Mouse (Mus musculus): Measurements from ENCODE around the gene Brca2. TPM values are rescaled to one million over a fixed set of nuclear protein-coding genes. Genes with fewer than 3 reads are reported as not detected.

Brca2 gene
- polyA plus RNA-seq, 1 experiment from 2014 or later, result 6.6 TPM

GRCm38 (mm10) chr5:150616731-150617130 is 94.3 kb downstream of the Brca2 start:
- Histone ChIP-seq H3K9me3 (ENCODE audit: control insufficient read depth, low read length) (no peaks in the 10 kb centered on the region), H3K4me3 (ENCODE audit: low read depth, low read length) (no peak overlapping the region), H3K4me1 (replicated peaks; ENCODE audit: control insufficient read depth, insufficient read depth) (no peaks in the 10 kb centered on the region), H3K9ac (ENCODE audit: low read length) (no peak overlapping the region), H3K27ac (replicated peaks) (no peak overlapping the region), H3K36me3 (ENCODE audit: control insufficient read depth, insufficient read depth, low read length) (no peaks in the 10 kb centered on the region), H3K4me2 (replicated peaks; ENCODE audit: low read depth) (no peak overlapping the region), H3K27me3 (ENCODE audit: control insufficient read depth, insufficient read depth, low read length) (no peaks in the 10 kb centered on the region)
- TF ChIP-seq EP300 (optimal IDR thresholded peaks at IDR 0.05) (no peak), CTCF (IDR thresholded peaks at IDR 0.05; ENCODE audit: low read depth) (no peak)
- 75% methylated on average over 3 of the region's 3 CpGs for WGBS
- no peak for ATAC-seq (ENCODE audit: low FRiP score, low TSS enrichment)
- no peak for DNase-seq (ENCODE audit: low spot score)

GRCm38 (mm10) chr5:150618599-150619355 is 96.3 kb downstream of the Brca2 start:
- ATAC-seq (ENCODE audit: low FRiP score, low TSS enrichment), result no peak
- Histone ChIP-seq H3K4me3 (ENCODE audit: low read depth, low read length) (no peak overlapping the region), H3K4me1 (replicated peaks; ENCODE audit: control insufficient read depth, insufficient read depth) (no peaks in the 10 kb centered on the region; the same call in 1 of the 2 replicates), H3K4me2 (replicated peaks; ENCODE audit: low read depth) (no peak overlapping the region), H3K36me3 (ENCODE audit: control insufficient read depth, insufficient read depth, low read length) (no peaks in the 10 kb centered on the region), H3K9me3 (ENCODE audit: control insufficient read depth, low read length) (no peaks in the 10 kb centered on the region), H3K27ac (replicated peaks) (no peak overlapping the region), H3K27me3 (ENCODE audit: control insufficient read depth, insufficient read depth, low read length) (no peaks in the 10 kb centered on the region), H3K9ac (ENCODE audit: low read length) (no peak overlapping the region)
- TF ChIP-seq CTCF (IDR thresholded peaks at IDR 0.05; ENCODE audit: low read depth) (no peak), EP300 (optimal IDR thresholded peaks at IDR 0.05) (no peak)
- WGBS, result 81% methylated on average over 10 of the region's 10 CpGs
- no peak for DNase-seq (ENCODE audit: low spot score)

Other genes with a start within 250 kb of the Brca2 start
- not detected in 2 replicates for gene Zar1l, start 4.5 kb upstream of the Brca2 start, polyA plus RNA-seq (2015; fragmentation: Nextera tagmentation; extraction: Ambion mirVana)
- 10.5 and 11.9 TPM in 2 replicates for gene N4bp2l1, start 74.6 kb downstream of the Brca2 start, polyA plus RNA-seq (2015; fragmentation: Nextera tagmentation; extraction: Ambion mirVana)
- 32.1 and 34.2 TPM in 2 replicates for gene N4bp2l2, start 143.6 kb downstream of the Brca2 start, polyA plus RNA-seq (2015; fragmentation: Nextera tagmentation; extraction: Ambion mirVana)
- gene Pds5b, start 151.1 kb downstream of the Brca2 start, polyA plus RNA-seq (2015; fragmentation: Nextera tagmentation; extraction: Ambion mirVana), result 8.3 and 9.1 TPM in 2 replicates

Data from stomach, postnatal 0 days (tissue).